Mouse (Mus musculus) frontal cortex, adult (tissue): ENCODE measurements around the gene Olfr705.
"Not testable (repeated sequence)": the region's sequence is repeated elsewhere in the genome, so short reads cannot be mapped to it uniquely, and the experiment has no call there.

Source experiments
- ATAC-seq: cut with Nextera tagmentation; 2 replicates; pipeline ENCODE4 v1.9.2; 2017; ENCODE audit warnings: mild to moderate bottlenecking, moderate library complexity, mixed read lengths; ENCODE audit not compliant: low TSS enrichment

Olfr705 gene

GRCm38 (mm10) chr7:106876791-106877190 is at the start of gene Olfr705:
Gene Olfr705, minus strand, starts transcription at chr7:106876891.
- no peak for ATAC-seq

DNA sequence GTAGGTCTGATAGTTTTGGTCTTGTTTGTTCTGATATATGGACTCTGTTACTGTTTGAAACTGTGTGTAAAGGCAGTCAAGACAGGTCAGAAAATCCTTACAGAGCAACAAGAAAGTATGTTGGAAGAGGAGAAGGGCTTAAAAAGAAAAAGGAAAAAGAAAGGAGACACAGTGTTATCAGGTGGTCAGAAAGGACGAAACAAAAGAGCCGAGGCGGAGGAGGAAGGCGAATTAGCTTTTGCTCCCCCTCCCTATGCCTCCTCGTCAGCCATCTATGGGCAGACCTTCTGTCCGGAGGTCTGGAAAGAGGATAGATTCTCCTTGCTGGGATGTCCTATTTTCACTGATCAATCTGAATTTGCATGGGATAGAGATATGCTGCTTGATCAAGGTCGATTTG is 44.3 kb upstream of the Olfr705 start:
- ATAC-seq: not testable (repeated sequence)

DNA sequence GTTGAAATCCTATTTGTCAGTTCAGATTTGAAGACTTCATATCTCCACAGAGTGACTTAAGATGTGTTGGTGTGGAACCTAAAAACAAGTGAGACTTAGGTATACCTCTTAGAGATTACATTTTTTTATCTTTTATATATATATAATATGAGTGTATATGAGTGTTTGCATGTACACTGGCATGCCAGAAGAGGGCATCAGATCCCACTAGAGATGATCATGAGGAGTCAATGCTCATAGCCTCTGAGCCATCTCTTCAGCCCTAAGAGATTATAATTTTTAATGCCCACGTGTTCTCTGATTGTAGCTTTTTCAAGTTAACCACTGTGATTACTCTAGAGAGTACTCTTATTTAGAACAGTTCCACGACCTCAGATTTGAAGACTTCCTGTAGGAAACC is 31.0 kb upstream of the Olfr705 start, which contains the start of gene Olfr1532-ps1:
Gene Olfr1532-ps1 (plus strand): TSS at position 326 of the 400 bp plus-strand sequence.
- no peak for ATAC-seq

GRCm38 (mm10) chr7:106901141-106901540 is 24.4 kb upstream of the Olfr705 start, which contains the start of gene Olfr707:
Gene Olfr707, minus strand, starts transcription at chr7:106901241.
- not testable (repeated sequence) for ATAC-seq

GRCm38 (mm10) chr7:106888062-106888461 is 11.4 kb upstream of the Olfr705 start, which contains the start of gene Olfr706:
Gene Olfr706, minus strand, starts transcription at chr7:106888162.
- ATAC-seq: no peak

- ATAC-seq: no peak
Observed at GRCm38 (mm10) chr7:106862885-106863284, 13.8 kb downstream of the Olfr705 start, which contains the start of gene Olfr704. Gene Olfr704, plus strand, starts transcription at chr7:106863185.

- no peak for ATAC-seq
Observed at GRCm38 (mm10) chr7:106843060-106843459, 33.6 kb downstream of the Olfr705 start, which contains the start of gene Olfr703. Gene Olfr703, plus strand, starts transcription at chr7:106843360.

DNA sequence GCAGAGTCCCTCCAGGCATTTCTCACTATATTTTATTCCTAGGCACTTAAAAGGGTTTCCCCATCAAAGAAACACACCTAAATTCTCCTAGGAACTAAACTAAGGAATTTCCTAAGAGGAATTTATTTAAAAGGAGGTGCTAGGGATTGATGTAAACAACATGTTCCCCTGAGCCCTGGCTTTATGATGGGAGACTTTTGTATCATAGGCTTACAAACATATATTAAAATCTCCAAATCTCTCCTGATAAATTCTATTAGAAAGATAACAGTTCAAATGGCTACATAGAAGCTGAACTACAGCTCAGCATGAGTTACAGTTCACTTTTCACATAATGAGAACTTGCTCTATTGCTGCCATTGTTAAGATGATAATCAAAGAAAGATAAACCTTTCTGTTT is 42.9 kb downstream of the Olfr705 start, which contains the start of gene Olfr702:
Gene Olfr702 (minus strand): TSS at position 101 of the 400 bp plus-strand sequence.
- no peak for ATAC-seq
